Mouse (Mus musculus) midbrain, embryonic 11.5 days (tissue): ENCODE measurements around the gene Fam20a. TPM values are rescaled to one million over a fixed set of nuclear protein-coding genes. Genes with fewer than 3 reads are reported as not detected.

ENCODE experiments used
- ATAC-seq: fragments of 200-750 bp; cut with Nextera tagmentation; 2 replicates; pipeline ENCODE4 v1.8.0; 2017; ENCODE audit warnings: moderate TSS enrichment, moderate library complexity; ENCODE audit not compliant: low FRiP score
- DNase-seq: peaks from one replicate; pipeline ENCODE4 v3.0.0; 2015; ENCODE audit warnings: low spot score; ENCODE audit errors: missing footprints
- H3K27ac ChIP-seq: fragments of 300-500 bp; sonication (generic); 2 replicates; pipeline ENCODE4 v1.5.1; 2014; ENCODE audit warnings: low read depth, low read length
- H3K27me3 ChIP-seq: fragments of 300-500 bp; sonication (generic); 2 replicates; pipeline ENCODE4 v1.6.1; 2014; ENCODE audit warnings: mild to moderate bottlenecking, low read length, moderate library complexity, mixed read lengths; ENCODE audit not compliant: control insufficient read depth, insufficient read depth
- H3K36me3 ChIP-seq: fragments of 300-500 bp; sonication (generic); 2 replicates; pipeline ENCODE4 v1.6.1; 2014; ENCODE audit warnings: mild to moderate bottlenecking, low read length, moderate library complexity, mixed read lengths; ENCODE audit not compliant: control insufficient read depth, insufficient read depth
- H3K4me1 ChIP-seq: fragments of 300-500 bp; sonication (generic); 2 replicates; pipeline ENCODE4 v1.6.1; 2014; ENCODE audit warnings: low read length; ENCODE audit not compliant: control insufficient read depth, insufficient read depth
- H3K4me2 ChIP-seq: fragments of 300-500 bp; sonication (generic); 2 replicates; pipeline ENCODE4 v1.6.1; 2014; ENCODE audit warnings: mild to moderate bottlenecking, moderate library complexity
- H3K4me3 ChIP-seq: fragments of 300-500 bp; sonication (generic); 2 replicates; pipeline ENCODE4 v1.5.1; 2014; ENCODE audit warnings: low read depth, low read length
- H3K9ac ChIP-seq: fragments of 300-500 bp; sonication (generic); 2 replicates; pipeline ENCODE4 v1.6.1; 2014; ENCODE audit warnings: low read length
- H3K9me3 ChIP-seq: fragments of 300-500 bp; sonication (generic); 2 replicates; pipeline ENCODE4 v1.6.1; 2016; ENCODE audit warnings: low read length; ENCODE audit not compliant: control insufficient read depth
- WGBS: fragments of 180-500 bp; shearing (Covaris S2); extraction: QIAGEN DNeasy Blood & Tissue Kit; methylation state at CpG from one replicate; pipeline ENCODE4 v1.1.7; 2014; 5-methylcytosine and 5-hydroxymethylcytosine counted together
- polyA plus RNA-seq: library from polyadenylated mRNA; unstranded; fragments of >200 nt; fragmentation: Nextera tagmentation; extraction: Ambion mirVana; gene quantifications from 2 replicates; pipeline ENCODE4 v1.2.1, GENCODE M21; 2014

Fam20a gene
- polyA plus RNA-seq, 1 experiment from 2014 or later, result 1.9 TPM

- Histone ChIP-seq H3K4me3 (no peak overlapping the region), H3K9ac (no peak overlapping the region), H3K4me1 (no peaks in the 10 kb centered on the region), H3K27ac (no peak overlapping the region), H3K27me3 (no peaks in the 10 kb centered on the region), H3K9me3 (no peaks in the 10 kb centered on the region), H3K36me3 (no peaks in the 10 kb centered on the region), H3K4me2 (no peak overlapping the region)
- WGBS, result 54% methylated on average over 12 of the region's 12 CpGs
- DNase-seq (no peak), ATAC-seq (peak; percentile 54)
Observed at GRCm38 (mm10) chr11:109676621-109677373, 45.3 kb downstream of the Fam20a start.

GRCm38 (mm10) chr11:109675771-109676170 lies 46.3 kb downstream of the Fam20a start:
- Histone ChIP-seq H3K9me3 (no peaks in the 10 kb centered on the region), H3K27me3 (no peaks in the 10 kb centered on the region), H3K4me1 (no peaks in the 10 kb centered on the region), H3K4me3 (no peak overlapping the region), H3K9ac (no peak overlapping the region), H3K4me2 (no peak overlapping the region), H3K27ac (no peak overlapping the region), H3K36me3 (no peaks in the 10 kb centered on the region)
- 90% methylated on average over 9 of the region's 9 CpGs for WGBS
- ATAC-seq (no peak), DNase-seq (no peak)

- Histone ChIP-seq H3K27ac (no peak overlapping the region), H3K27me3 (no peaks in the 10 kb centered on the region), H3K4me2 (no peak overlapping the region), H3K4me1 (no peaks in the 10 kb centered on the region), H3K4me3 (no peak overlapping the region), H3K36me3 (no peaks in the 10 kb centered on the region), H3K9ac (no peak overlapping the region), H3K9me3 (no peaks in the 10 kb centered on the region)
- 80% methylated on average over 3 of the region's 3 CpGs for WGBS
- DNase-seq (no peak), ATAC-seq (no peak)
Observed at GRCm38 (mm10) chr11:109675208-109675607, 46.9 kb downstream of the Fam20a start.

- 73% methylated on average over 11 of the region's 11 CpGs for WGBS
- ATAC-seq (no peak), DNase-seq (peak; percentile 72)
- Histone ChIP-seq H3K27ac (no peak overlapping the region), H3K9ac (no peak overlapping the region), H3K36me3 (no peaks in the 10 kb centered on the region), H3K4me1 (no peaks in the 10 kb centered on the region), H3K27me3 (no peaks in the 10 kb centered on the region), H3K4me3 (no peak overlapping the region), H3K4me2 (no peak overlapping the region), H3K9me3 (no peaks in the 10 kb centered on the region)
Observed at GRCm38 (mm10) chr11:109674542-109674941, 47.5 kb downstream of the Fam20a start.

- H3K4me3 ChIP-seq, result no peak overlapping the region
- no peaks in the 10 kb centered on the region for H3K36me3 ChIP-seq
- H3K27ac ChIP-seq, result no peak overlapping the region
- no peaks in the 10 kb centered on the region for H3K27me3 ChIP-seq
- no peaks in the 10 kb centered on the region for H3K9me3 ChIP-seq
- H3K9ac ChIP-seq, result no peak overlapping the region
- H3K4me1 ChIP-seq, result no peaks in the 10 kb centered on the region
- DNase-seq (no peak), ATAC-seq (no peak)
- H3K4me2 ChIP-seq, result no peak overlapping the region
- 88% methylated on average over 7 of the region's 7 CpGs for WGBS
Observed at GRCm38 (mm10) chr11:109673741-109674140, 48.3 kb downstream of the Fam20a start.

GRCm38 (mm10) chr11:109672881-109673739 lies 49.0 kb downstream of the Fam20a start:
- Histone ChIP-seq H3K27ac (no peak overlapping the region), H3K4me3 (no peak overlapping the region), H3K9ac (no peak overlapping the region), H3K9me3 (no peaks in the 10 kb centered on the region), H3K4me1 (no peaks in the 10 kb centered on the region), H3K4me2 (no peak overlapping the region), H3K36me3 (peaks cover 3% of the 10 kb centered on the region; the same call in 1 of the 2 replicates), H3K27me3 (no peaks in the 10 kb centered on the region)
- no peak for DNase-seq
- no peak for ATAC-seq
- WGBS, result 81% methylated on average over 21 of the region's 21 CpGs

GRCm38 (mm10) chr11:109672396-109672795 lies 49.7 kb downstream of the Fam20a start:
- no peaks in the 10 kb centered on the region for H3K9me3 ChIP-seq
- H3K4me3 ChIP-seq, result no peak overlapping the region
- ATAC-seq, result no peak
- H3K4me2 ChIP-seq, result no peak overlapping the region
- DNase-seq, result peak; percentile 54
- no peaks in the 10 kb centered on the region for H3K4me1 ChIP-seq
- whole genome bisulfite sequencing, result 85% methylated on average over 8 of the region's 8 CpGs
- H3K27me3 ChIP-seq, result no peaks in the 10 kb centered on the region
- H3K9ac ChIP-seq, result no peak overlapping the region
- H3K36me3 ChIP-seq, result peaks cover 11% of the 10 kb centered on the region
- H3K27ac ChIP-seq, result no peak overlapping the region

GRCm38 (mm10) chr11:109672021-109672324 lies 50.1 kb downstream of the Fam20a start:
- no peaks in the 10 kb centered on the region for H3K4me1 ChIP-seq
- H3K27ac ChIP-seq, result no peak overlapping the region
- no peak overlapping the region for H3K4me3 ChIP-seq
- H3K27me3 ChIP-seq, result no peaks in the 10 kb centered on the region
- H3K9me3 ChIP-seq, result no peaks in the 10 kb centered on the region
- no peak for ATAC-seq
- no peak overlapping the region for H3K9ac ChIP-seq
- no peak overlapping the region for H3K4me2 ChIP-seq
- 90% methylated on average over 5 of the region's 5 CpGs for WGBS
- no peak for DNase-seq
- H3K36me3 ChIP-seq, result peaks cover 15% of the 10 kb centered on the region
